Mouse (Mus musculus): ENCODE results near the gene Mab21l3.

Gene Mab21l3

GRCm38 (mm10) chr3:101848816-101849215 is at the start of gene Mab21l3:
Gene Mab21l3, minus strand, starts transcription at chr3:101848959.
- in situ Hi-C loops (cut with MboI; ENCODE audit: low sequenced_read_pairs) = no loop called here

GRCm38 (mm10) chr3:101897377-101897974 is 48.7 kb upstream of the Mab21l3 start:
- in situ Hi-C loops (cut with MboI; ENCODE audit: low sequenced_read_pairs) = no loop called here

- in situ Hi-C loops (cut with MboI; ENCODE audit: low sequenced_read_pairs) = no loop called here
These were observed 48.1 kb upstream of the Mab21l3 start for GRCm38 (mm10) chr3:101896893-101897292.

- in situ Hi-C loops (cut with MboI; ENCODE audit: low sequenced_read_pairs) = no loop called here
These were observed 46.7 kb upstream of the Mab21l3 start for GRCm38 (mm10) chr3:101895376-101895910.

- in situ Hi-C loops (cut with MboI; ENCODE audit: low sequenced_read_pairs) = no loop called here
These were observed 36.8 kb upstream of the Mab21l3 start for GRCm38 (mm10) chr3:101885591-101885990.

- in situ Hi-C loops (cut with MboI; ENCODE audit: low sequenced_read_pairs) = no loop called here
These were observed 36.3 kb upstream of the Mab21l3 start for GRCm38 (mm10) chr3:101885041-101885440.

GRCm38 (mm10) chr3:101883902-101884301 is 35.1 kb upstream of the Mab21l3 start:
- in situ Hi-C loops (cut with MboI; ENCODE audit: low sequenced_read_pairs) = no loop called here

GRCm38 (mm10) chr3:101881721-101882120 is 33.0 kb upstream of the Mab21l3 start:
- in situ Hi-C loops (cut with MboI; ENCODE audit: low sequenced_read_pairs) = no loop called here

GRCm38 (mm10) chr3:101880818-101881217 is 32.1 kb upstream of the Mab21l3 start:
- in situ Hi-C loops (cut with MboI; ENCODE audit: low sequenced_read_pairs) = no loop called here

- in situ Hi-C loops (cut with MboI; ENCODE audit: low sequenced_read_pairs) = no loop called here
These were observed 29.4 kb upstream of the Mab21l3 start for GRCm38 (mm10) chr3:101878136-101878535.

- in situ Hi-C loops (cut with MboI; ENCODE audit: low sequenced_read_pairs) = no loop called here
These were observed 27.9 kb upstream of the Mab21l3 start for GRCm38 (mm10) chr3:101876459-101877285.

- in situ Hi-C loops (cut with MboI; ENCODE audit: low sequenced_read_pairs) = no loop called here
These were observed 26.6 kb upstream of the Mab21l3 start for GRCm38 (mm10) chr3:101875258-101875920.

GRCm38 (mm10) chr3:101873061-101873675 is 24.4 kb upstream of the Mab21l3 start:
- in situ Hi-C loops (cut with MboI; ENCODE audit: low sequenced_read_pairs) = no loop called here

GRCm38 (mm10) chr3:101871951-101872350 is 23.2 kb upstream of the Mab21l3 start:
- in situ Hi-C loops (cut with MboI; ENCODE audit: low sequenced_read_pairs) = no loop called here

- in situ Hi-C loops (cut with MboI; ENCODE audit: low sequenced_read_pairs) = no loop called here
These were observed 18.3 kb upstream of the Mab21l3 start for GRCm38 (mm10) chr3:101867001-101867421.

GRCm38 (mm10) chr3:101861856-101862255 is 13.1 kb upstream of the Mab21l3 start:
- in situ Hi-C loops (cut with MboI; ENCODE audit: low sequenced_read_pairs) = no loop called here

GRCm38 (mm10) chr3:101860151-101860550 is 11.4 kb upstream of the Mab21l3 start:
- in situ Hi-C loops (cut with MboI; ENCODE audit: low sequenced_read_pairs) = no loop called here

- in situ Hi-C loops (cut with MboI; ENCODE audit: low sequenced_read_pairs) = no loop called here
These were observed 11.0 kb upstream of the Mab21l3 start for GRCm38 (mm10) chr3:101859740-101860139.

GRCm38 (mm10) chr3:101854075-101854474 is 5.3 kb upstream of the Mab21l3 start:
- in situ Hi-C loops (cut with MboI; ENCODE audit: low sequenced_read_pairs) = no loop called here

- in situ Hi-C loops (cut with MboI; ENCODE audit: low sequenced_read_pairs) = no loop called here
These were observed 2.6 kb upstream of the Mab21l3 start for GRCm38 (mm10) chr3:101851363-101851762.

GRCm38 (mm10) chr3:101846096-101846495 is 2.7 kb downstream of the Mab21l3 start:
- in situ Hi-C loops (cut with MboI; ENCODE audit: low sequenced_read_pairs) = no loop called here
